Mouse (Mus musculus): ENCODE measurements around the gene Mlf2.
"Not testable (repeated sequence)": the region's sequence is repeated elsewhere in the genome, so short reads cannot be mapped to it uniquely, and the experiment has no call there.

Gene Mlf2

DNA sequence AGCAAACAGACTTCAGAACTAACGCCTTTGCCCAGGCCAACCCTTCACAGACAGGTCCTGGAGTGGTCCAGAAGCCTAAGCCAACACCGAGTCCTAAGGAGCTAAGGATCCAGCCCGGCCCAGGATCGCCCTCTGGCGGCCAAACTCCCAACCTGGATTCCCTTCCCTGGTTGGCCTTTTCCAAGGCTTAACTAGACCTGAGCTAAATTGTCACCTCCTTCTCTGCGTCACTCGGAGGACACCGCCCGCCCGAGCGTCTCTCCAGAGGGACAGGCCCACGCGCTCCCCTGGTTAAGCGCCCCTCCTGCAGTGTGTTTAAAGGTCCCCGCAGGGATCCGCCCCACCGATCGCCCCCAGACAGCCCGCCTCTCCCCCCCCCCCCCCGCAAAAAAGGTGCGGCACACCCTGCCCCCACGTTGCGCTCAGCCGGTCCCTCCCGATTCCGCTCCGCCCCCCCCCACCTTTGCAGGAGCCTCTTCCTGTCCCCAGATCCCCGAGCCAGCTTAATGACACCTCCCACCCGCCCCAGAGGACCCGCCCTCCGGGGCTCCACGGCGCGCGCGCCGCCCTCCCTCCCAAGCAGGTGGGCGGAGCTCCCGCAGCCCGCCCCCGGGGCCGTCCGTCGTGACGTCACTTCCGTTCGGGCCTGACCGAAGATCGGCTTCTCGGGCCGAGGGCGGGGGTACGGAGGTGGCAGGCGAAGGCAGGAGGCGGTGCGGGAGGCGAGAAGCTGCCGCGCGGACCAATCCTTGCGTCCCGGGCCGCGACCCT is at the start of gene Mlf2:
TSS of gene Mlf2 (plus strand) at position 633 of the 771 bp plus-strand sequence.
- DNase-seq, result peak; percentile 100

DNA sequence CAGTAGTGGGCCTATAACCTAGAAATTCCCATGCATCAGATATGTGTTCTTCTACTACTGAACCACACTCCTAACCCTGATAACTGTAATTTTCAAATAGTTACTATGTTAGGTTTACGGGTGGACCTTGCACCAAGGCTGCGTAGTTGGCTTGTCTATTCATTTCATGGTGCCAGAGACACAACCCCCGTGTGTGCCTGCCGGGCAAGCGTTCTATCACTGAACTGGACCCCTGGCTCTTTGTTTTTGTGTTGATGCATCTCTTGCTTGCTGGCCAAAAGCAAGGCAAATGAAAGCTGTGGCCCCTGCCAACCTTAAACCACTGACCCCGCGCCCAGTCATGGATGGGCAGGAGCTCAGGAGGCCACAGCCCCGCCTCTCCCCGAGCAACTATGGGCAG is 49.4 kb upstream of the Mlf2 start:
- no peak for DNase-seq

DNA sequence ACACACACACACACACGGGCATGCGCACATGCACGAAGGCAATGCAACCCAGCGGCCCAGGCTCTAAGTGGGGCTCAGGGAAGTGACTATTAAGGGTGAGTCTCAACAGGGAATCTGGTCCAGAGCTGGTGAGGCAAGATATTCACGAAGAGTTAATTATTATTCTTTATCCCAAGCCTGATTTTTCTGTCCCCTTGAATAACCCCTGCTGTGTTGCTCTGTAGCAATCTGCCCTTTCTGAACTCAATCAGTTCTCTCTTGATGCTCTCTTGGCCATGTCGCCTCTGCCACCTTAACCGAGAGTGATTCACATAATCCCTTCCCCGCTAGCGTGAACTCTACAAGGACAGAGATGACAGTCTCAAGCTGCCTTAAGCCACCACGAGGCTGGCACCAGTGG is 47.8 kb upstream of the Mlf2 start:
- DNase-seq, result no peak

DNA sequence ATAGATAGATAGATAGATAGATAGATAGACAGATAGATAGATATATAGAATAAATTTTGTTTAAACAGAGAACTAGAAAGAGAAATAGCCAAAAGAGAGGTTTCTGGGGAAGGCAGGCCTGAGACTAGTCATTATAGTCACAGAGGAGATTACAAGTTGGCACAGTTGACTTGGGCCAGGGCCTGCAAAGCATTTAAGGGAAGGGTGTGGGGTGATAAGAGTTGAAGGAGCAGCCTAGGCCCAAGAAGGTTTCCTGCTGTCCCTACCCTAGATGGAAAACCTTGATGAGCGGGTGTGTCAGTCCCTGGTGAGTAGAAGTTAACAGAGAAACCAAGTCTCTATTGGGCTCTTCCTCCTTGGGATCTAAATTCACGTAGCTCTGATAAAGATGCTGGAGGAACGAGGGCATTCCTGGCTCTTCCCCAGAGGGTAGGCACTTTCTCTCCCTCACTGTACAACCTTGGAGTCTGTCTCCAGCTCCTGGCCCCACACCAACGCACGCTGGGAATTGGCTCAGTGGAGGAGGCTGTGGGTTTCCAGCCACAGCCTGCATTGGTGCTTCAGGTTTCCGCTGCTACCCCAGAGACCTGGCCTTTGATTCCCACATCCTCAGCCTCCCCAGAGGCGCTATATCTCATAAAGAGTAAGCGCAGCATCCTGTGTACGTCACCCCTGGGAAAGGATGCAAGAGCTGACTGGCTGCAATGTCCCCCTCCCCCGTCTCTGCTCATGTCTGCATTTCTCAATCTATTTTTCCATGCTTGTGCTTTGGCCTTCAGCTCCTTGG is 46.3 kb upstream of the Mlf2 start:
- peak; percentile 91 to 92 for DNase-seq

DNA sequence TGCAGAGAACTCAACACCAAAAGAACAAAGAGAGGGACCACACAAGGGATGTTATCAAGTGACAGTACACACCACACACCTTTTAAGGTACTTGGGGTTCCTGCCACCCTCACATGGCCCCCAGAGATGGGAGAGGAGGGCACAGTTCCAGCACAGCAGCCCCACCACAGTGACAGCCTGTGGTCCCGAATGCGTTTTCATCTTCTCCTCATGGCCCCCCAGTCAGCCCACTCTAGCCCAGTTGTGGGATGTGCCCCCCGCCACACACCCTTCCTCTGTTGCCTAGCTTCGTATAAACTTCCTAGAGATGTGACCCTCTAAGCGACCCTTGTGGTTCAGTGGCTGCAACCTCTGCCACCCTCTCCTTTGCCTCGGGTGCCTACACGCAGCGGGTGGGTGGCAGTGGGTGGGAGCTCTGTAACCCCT is 45.2 kb upstream of the Mlf2 start:
- no peak for DNase-seq

DNA sequence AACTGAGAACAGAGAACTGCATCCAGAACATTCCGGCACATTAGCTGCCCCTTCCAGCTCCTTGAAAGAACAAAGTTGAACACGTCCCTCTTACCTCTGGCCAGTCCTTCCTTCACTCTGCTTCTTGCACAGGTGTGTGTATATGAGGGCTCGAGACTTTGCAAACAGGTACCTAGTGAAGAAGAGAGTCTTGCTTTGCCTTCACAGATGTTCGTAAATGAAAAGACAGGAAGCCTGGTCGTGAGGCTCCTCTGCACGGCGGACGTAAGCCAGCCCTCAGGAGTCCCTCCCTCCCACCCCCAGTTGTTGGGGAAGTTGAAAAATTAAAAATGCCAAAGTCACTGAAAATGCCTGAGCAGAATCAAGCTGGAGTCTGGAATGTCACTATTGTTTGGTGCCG is 43.2 kb upstream of the Mlf2 start, which contains the start of gene Cd4:
TSS of gene Cd4 (minus strand) at position 236 of the 400 bp plus-strand sequence.
- no peak for DNase-seq

DNA sequence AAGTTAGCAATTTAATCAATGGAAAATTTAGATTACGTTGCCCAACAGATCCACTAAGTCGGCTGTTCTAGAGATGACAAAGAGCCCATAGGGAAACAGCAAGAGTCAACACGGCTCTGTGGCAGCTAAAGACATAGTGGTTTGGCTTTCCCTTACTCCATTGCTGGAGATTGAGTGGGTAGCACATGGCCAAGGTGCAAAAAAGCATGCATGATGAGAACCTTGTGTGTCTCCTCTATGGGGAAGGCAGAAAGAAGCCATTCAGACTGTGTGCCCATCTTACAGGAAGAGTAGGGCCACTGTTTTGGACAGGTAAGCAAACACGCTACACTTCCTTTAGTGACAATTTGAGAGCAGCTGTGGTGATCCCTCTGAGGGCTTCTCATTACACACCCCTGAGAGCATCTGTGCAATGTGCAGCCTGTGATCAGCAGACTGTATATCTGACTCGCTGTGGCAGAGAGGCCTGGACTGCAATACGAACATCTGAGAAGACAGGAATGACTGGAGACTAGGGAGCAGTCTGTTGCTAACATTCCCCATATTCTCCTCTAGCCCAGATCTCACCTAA is 42.5 kb upstream of the Mlf2 start:
- DNase-seq, result no peak

DNA sequence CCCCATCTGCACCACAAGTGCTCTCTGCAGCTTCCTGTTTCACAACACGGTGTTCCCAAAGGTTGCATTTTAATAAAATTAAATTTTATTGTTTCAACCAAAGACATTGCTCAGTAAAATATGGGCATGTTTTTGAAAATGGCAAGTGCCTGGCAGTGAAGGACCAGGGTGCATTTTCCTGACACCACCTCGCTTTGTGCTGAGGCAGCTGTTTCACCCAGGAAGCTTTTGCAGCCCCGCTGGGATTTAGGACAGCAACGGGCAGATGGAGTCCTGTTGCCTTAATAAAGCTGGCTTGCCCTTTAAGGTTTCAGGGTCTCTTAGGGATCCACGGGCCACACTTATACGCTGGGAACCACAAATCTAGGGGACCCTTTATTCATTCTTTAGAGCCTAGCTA is 40.2 kb upstream of the Mlf2 start:
- DNase-seq, result no peak

DNA sequence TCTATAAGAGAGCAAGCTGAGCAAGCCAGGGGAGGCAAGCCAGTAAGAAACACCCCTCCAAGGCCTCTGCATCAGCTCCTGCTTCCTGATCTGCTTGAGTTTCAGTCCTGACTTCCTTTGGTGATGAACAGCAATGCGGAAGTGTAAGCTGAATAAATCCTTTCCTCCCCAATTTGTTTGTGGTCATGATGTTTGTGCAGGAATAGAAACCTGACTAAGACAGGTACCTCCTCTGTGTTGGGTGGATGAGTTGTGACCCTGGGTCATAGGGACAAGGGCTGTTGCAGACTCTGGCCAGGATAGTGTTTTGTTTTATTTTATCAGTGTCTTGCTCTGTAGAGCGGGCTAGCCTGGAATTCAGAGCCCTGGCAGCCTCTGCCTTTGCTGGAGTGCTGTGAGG is 37.1 kb upstream of the Mlf2 start:
- DNase-seq, result not testable (repeated sequence)

DNA sequence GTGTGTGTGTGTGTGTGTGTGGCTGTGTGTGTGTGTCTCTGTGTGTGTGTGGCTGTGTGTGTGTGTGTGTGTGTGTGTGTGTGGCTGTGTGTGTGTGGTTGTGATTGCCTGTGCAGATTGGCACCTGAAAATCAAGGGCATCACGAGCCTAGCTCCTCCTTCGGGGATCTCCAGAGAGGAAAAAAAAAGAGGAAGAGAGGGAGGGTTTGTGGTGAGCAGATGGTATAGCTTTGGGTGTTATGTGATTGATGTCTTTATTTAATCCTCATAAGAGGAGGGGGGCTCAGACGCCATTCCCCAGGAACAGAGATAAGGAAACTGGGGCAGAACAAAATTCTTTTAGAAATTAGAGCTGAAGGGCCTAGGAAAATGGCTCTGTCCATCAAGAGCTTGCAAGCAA is 32.8 kb upstream of the Mlf2 start:
- DNase-seq, result peak in 1 of 2 experiments; percentile 31

DNA sequence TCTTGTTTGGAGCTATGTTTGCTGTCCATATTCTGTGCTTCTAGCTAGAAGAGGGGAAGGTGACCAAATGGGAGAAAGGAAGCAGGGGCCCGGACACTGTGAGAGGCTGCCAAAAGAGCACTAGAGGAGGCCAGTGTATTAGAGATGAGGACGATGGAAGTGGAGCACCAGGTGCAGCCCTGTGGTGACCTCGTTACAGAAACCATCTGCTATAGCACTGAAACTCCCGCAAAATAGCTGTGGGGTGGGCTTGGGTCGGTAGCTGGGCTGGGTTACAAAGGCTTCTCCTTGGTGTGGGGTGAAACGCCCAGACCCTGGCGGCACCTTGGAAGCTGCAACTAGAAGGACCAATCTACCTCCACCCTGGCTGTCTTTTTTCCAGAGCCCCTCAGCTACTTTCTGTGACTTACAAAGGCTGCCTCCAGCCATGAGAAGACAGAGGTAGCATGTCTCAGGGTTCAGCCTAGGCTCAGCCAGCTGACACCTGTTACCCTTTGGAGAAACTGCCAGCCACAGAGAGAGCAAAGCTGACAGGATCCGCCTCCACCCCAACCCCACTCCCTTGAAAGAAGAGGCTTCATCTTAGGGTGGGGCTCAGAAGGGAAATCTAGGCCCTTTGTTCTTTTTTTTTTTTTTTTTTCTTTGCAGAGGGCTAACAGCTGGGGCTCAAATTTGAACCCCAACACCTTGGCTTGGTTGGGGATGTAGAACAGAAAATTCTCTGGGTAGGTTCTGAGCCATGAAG is 31.0 kb upstream of the Mlf2 start:
- DNase-seq, result peak in 1 of 2 experiments; percentile 43

DNA sequence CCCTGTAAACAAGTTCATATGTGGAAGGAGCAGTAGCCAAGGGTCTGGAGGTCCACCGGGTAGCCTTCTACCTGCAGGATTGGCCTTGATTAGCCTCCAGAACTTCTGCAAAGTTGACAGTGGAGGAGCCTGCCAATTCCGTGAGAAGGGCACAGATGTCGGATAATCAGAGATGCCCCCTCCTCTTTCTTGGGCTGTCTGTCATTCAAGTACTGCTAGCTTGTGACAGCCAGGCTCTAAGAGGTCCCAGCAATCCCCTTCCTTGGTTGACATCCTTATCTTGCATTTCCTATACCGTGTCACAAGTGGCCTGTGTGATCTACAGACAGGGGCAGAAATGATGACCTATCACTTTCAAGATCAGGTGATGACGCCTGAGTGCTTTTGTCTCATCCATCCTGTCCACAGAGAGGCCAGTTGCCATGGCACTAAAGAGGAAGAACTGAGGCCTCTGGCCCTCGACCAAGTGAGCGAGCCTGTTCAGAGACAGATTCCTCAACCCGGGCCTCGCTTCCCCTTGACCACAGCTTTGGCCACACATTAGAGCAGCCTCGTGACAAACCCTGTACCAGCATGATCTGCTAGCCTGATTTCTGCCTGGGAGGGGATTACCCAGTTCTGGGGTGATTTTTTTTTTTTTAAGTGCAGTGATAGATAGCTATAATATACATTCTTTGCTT is 30.2 kb upstream of the Mlf2 start:
- peak in 1 of 2 experiments; percentile 63 for DNase-seq

DNA sequence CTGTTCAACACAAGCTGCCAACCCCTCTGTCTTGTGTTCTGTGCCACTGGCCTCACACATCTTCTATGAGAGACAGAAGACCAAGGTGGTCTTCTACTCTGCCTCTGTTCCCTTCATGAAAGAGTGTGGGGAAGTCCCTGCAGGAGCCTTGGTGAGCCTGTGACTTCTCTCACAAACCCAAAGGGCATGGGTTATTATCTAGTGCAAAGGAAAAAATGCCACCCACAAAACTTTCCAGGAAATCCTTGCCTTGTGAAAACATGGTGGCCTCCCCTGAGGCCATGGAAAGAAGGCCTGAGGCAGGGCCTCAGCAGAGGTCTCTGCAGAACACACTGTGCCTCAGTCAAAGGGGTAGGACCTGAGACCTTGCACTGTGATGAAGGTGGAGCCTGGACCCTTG is 29.3 kb upstream of the Mlf2 start:
- peak in 1 of 2 experiments; percentile 10 for DNase-seq

DNA sequence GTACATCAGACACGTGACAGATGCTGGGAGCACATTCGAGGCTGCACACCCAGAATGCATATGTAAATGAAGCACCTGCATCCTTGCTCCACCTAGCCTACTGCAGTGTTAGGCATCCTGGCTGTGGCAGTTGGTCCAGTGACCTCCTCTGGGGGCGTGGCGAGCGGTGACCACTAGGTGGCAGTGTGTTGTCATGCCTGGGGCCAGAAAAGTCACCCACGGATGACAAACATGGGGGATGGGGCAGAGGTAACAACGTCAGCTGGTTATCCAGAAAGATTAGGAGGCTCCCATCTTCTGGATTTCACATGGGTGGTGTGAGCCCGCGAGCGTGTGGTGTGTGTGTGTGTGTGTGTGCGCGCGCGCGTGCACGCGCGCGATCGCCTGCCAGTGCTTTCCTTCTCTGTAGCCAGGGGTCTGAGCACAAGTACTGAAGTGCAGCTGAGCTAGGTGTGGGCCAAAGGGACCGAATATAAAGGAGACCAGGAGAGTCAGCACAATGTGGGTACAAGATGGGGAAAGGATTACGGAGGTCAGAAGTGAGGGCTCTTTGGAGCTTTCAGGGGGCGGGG is 27.5 kb upstream of the Mlf2 start:
- DNase-seq, result peak; percentile 99 to 100

DNA sequence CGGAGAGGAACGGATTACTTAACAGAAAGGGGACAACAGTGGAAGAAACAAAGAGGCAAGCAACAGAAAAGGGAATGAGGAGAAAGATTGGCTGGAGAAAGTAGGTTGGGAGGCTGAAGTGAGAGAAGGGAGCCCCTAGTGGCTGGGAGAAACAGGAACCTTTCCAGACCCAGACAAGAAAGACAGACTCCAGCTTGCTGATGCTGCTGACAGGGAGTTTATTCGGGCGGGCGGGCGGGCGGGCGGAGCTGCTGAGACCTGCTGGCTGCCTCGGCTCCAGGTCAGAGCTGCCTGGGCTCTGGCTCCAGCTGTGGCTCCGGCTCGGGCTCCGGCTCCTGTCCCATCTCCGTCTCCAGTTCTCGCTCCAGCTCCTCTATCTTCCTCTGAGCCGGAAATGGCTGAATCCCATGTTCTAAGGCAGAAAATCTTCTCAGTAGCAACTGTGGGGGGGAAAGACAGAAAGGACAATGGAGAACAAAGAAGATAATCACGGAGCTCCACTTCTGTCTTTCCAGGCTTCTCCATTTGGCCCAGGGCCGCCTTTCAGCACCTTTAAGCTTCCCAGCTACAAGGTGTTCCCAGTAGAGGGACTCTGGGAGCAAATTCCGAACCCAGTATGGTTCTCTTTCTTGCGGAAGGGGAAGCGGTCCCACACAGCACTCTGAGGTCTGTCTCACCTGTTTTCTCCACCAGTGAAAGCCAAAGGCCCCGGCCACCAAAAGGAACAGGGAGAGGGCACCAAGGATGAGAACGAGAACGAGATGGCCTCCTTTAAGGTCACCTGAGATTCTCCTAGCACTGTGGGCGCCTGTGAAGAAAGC is 26.8 kb upstream of the Mlf2 start:
- peak; percentile 83 to 85 for DNase-seq

DNA sequence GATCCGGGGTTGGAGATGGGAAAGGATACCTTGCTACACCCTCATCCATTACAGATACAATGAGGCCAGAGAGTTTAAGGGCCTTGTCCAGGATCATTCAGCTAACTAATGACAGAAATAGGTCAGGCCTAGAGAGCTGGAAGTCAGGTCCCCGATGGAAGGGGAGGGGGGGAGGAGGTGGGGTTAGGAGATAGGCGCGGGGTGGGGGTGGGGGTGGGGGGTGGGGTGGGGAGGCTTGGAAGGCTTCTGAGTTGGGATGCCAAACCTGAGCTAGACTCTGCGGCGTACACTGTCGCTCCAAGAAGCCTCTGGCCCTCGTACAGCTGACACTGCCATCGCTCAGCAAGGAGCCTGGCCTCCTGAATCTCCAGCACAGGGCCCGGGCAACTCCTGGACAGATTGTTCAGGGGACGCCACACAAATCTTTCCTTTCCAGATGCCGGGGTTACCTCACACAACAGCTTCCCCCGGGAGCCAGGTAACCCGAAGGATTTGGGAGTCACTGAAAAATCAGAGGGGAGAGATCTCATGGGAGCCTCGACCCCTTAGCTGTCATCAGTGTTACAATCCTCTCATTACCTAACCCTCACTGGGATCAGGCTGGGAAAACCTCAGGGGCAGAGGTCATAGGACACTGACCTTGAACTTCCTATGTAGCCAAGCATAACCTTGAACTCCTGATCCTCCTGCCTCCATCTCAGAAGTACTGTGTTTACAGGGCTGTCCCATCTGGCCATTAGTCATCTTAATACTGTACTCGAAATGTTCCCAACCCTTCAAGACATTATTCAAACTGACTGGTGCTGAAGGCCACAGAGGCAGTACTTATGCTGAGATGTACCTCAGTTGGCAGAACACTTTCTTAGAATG is 26.0 kb upstream of the Mlf2 start:
- DNase-seq, result peak in 1 of 2 experiments; percentile 59

DNA sequence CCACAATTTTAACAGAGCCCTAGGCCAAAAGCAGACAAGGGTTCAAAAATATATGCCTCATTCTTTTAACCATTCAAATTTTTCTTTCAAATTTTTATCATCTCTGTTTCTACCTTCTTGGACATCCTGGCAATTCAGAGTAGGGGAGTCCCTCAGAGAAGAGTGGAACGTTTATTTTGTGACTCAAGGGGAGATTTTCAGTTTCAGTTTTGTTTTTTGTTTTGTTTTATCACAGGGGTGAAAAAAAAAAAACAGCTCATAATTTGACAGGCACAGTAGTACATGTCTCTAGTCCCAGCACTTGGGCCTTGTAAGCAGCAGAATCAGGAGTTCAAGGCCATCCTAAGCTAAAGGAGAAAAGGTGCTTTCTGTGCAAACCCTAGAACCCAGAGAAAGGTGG is 23.4 kb upstream of the Mlf2 start:
- DNase-seq, result no peak

DNA sequence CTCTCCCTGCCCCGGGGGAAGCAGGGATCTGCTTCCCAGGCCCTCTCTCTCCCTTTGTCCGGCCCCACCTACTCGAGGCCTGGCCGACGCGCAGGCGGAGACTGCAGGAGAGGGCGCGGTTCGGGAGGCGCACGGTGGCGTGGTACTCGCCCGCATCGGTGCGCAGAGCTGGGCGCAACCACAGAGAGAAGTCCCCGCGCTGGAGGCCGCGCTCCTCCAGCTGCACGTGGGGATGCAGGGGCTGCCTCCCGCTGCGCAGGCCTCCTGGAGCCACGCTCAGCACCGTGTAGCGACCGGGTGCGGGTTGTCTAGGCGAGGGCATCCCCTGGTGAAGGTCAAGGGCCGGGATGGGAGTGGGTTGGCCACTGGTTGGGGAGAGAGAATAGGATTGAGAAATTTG is 21.2 kb upstream of the Mlf2 start:
- DNase-seq, result peak in 1 of 2 experiments; percentile 45

DNA sequence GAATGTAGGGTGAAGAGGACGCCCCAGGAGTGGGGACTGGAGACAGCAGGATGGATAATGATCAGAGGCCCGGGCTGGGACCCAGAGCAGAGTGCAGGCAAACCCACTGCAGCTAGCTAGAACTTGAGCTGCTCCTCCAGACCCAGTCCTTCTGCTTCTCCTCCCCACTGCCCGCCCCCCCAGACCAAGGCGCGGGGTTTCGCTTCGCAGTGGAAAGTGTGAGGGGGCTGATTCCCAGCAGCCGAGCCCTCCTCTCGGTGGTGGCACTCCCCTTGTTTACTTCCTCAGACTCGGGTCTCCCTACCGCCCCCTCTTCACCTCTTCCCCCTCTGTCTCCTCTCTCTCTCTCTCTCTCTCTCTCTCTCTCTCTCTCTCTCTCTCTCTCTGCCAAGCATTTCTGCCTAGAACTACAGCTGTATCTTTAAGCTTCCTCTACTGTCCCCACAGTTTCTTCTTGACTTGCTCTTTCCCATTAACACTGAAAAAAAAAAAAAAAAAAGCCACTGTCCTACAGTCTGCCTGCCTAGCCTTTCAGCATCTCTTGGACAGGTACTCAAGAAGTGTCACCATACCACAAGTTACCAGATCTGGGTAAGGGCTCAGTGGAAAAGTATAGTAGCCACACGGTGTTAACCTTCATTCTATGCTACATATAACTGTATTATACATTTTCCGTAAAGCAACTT is 19.5 kb upstream of the Mlf2 start, which contains the start of gene Lag3:
TSS of gene Lag3 (minus strand) at position 173 of the 686 bp plus-strand sequence.
- DNase-seq, result peak in 1 of 2 experiments; percentile 7
